Mouse (Mus musculus) lung, postnatal 0 days (tissue): ENCODE data around the gene Mtmr11.

Source experiments
- CTCF ChIP-seq: IDR thresholded peaks from 2 replicates; pipeline ENCODE4 v1.5.1; 2016; ENCODE audit warnings: antibody characterized with exemption, mild to moderate bottlenecking
- EP300 ChIP-seq: IDR thresholded peaks from 2 replicates; pipeline ENCODE4 v1.6.1; 2016; ENCODE audit warnings: antibody characterized with exemption, mild to moderate bottlenecking, control low read depth

GRCm38 (mm10) chr3:96172197-96173178 is 10.7 kb downstream of the Mtmr11 start, which contains the start of gene Sf3b4:
- TF ChIP-seq CTCF (no peak), EP300 (peak; percentile 59; the same call in 1 of the 2 replicates)
